Mouse (Mus musculus): ENCODE measurements around the gene Fbxw28. TPM values are rescaled to one million over a fixed set of nuclear protein-coding genes. Genes with fewer than 3 reads are reported as not detected.
"Not testable (repeated sequence)": the region's sequence is repeated elsewhere in the genome, so short reads cannot be mapped to it uniquely, and the experiment has no call there.

Gene Fbxw28
- total RNA-seq (2021) = not detected

GRCm38 (mm10) chr9:109339559-109339958, at the start of gene Fbxw28:
Gene Fbxw28, minus strand, starts transcription at chr9:109339659.
- not testable (repeated sequence) for DNase-seq

- not testable (repeated sequence) for DNase-seq
Measured at GRCm38 (mm10) chr9:109287576-109287975, 51.9 kb downstream of the Fbxw28 start, which contains the start of gene Fbxw14. Gene Fbxw14, minus strand, starts transcription at chr9:109287676.

Other genes with a start within 250 kb of the Fbxw28 start
- gene Plxnb1, start 244.3 kb downstream of the Fbxw28 start, total RNA-seq (2021) = 10 to 100 TPM; 31.0 to 31.5 TPM
- gene Fbxw21, start 177.6 kb downstream of the Fbxw28 start, total RNA-seq (2021) = not detected
- gene Fbxw13, start 143.7 kb downstream of the Fbxw28 start, total RNA-seq (2021) = not detected
- gene Fbxw20, start 104.9 kb downstream of the Fbxw28 start, total RNA-seq (2021) = not detected
- gene Fbxw14, start 52.0 kb downstream of the Fbxw28 start, total RNA-seq (2021) = not detected
- not detected for gene Fbxw22, start 64.6 kb upstream of the Fbxw28 start, total RNA-seq (2021)
- gene Fbxw16, start 109.5 kb upstream of the Fbxw28 start, total RNA-seq (2021) = not detected
- gene Fbxw19, start 156.2 kb upstream of the Fbxw28 start, total RNA-seq (2021) = not detected
- not detected for gene Fbxw15, start 228.6 kb upstream of the Fbxw28 start, total RNA-seq (2021)

Data from heart, postnatal 4 days (tissue).